Mouse (Mus musculus) large intestine, adult 2 months (tissue): ENCODE data around the gene Bpifb6. TPM values are rescaled to one million over a fixed set of nuclear protein-coding genes. Genes with fewer than 3 reads are reported as not detected.
A peak's percentile ranks its signal among the peaks of the same experiment; 100 is the strongest.

ENCODE experiments used
- DNase-seq: peaks from one replicate; pipeline ENCODE4 v3.0.0-alpha.2; 2012; ENCODE audit warnings: low read depth, low spot score
- WGBS: fragments of 180-500 bp; shearing (Covaris S2); methylation state at CpG from one replicate; pipeline ENCODE4 v1.1.7; 2018; 5-methylcytosine and 5-hydroxymethylcytosine counted together
- polyA plus RNA-seq: library from polyadenylated mRNA; depleted of rRNA; stranded (reverse); fragments of >200 nt; gene quantifications from 2 replicates; pipeline ENCODE4 v1.2.3, GENCODE M21; 2012; rRNA removed

Gene Bpifb6
- polyA plus RNA-seq: not detected in 2 replicates

DNA sequence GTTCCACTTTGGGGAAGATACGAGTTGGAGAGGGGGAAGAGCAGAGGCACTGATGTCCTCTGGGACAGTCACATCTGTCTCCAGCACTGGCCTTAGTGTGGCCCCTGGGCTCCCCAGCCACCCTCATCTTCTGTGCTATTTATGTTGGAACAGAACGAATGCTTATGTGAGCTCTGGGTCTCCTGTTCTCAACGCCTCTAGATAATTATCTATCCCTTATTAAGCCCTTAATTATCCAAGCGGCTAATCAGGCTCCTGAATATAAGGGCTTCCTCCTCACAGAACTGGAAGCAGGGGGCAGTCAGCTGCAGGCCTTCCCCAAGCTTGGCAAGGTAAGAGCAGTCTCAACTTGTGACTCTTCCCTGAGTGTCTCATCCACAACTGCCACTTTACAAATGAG, at the start of gene Bpifb6:
Bpifb6 (plus strand) TSS at position 301 of the 400 bp plus-strand sequence.
- WGBS: 70% methylated on average over 4 of the region's 4 CpGs
- no peak for DNase-seq

DNA sequence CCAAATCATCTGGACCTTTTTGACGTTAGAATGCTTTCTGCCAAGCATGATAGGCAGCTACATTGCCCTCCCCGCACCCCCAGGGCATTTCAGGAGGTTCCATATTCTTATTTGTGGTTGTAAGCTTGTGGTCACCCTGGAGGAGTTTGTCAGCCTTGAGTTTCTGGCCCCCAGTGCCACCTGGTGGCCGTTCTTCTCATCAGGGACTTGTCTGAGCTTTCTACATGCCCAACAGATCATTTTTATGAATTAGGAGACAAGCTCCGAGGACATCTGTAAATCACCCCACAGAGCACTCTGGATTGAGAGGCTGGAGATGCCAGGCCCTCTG, 49.2 kb upstream of the Bpifb6 start:
- DNase-seq: peak; percentile 0
- 41% methylated on average over 4 of the region's 4 CpGs for WGBS

DNA sequence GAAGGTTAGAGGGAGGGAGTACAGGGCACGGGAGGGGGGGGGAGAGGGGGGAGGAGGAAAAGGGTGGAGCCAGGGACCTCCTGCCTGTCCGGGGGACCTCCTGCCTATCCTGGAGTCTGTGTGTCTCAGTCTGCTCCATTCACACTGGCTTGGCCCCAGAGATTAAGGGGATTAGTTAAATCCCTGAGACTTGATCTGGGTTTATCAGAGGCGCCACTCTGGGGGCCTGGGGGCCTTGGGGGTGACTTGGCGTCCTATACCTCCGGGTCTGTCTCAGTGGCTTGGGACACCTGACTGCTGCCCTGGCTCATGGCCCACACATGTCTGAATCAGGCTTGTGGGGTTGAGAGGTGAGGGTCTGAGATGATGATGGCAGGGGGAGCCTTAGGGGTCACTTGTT, 46.6 kb upstream of the Bpifb6 start:
- DNase-seq: no peak
- WGBS: 21% methylated on average over 5 of the region's 5 CpGs

DNA sequence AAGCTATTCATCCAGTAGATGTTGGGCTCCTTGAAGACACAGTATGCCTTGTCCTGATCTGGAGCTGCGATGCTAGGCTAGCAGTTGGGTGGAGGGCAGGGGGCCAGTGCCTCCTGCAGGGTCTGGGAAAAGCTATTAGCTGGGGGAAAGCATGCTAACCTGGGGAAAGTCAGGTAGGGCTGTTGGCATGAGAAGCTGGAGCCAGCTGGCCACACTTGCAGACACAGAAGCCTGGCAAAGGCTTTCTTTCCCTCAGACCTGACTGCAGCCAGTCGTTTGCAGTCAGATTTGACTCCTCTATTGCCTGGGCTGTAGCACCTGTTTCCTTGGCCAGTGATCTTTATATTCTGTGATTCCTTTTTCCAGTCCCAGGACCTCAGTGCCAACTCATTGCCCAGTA, 40.6 kb upstream of the Bpifb6 start:
- DNase-seq: no peak
- WGBS: 78% methylated on average over 2 of the region's 2 CpGs

DNA sequence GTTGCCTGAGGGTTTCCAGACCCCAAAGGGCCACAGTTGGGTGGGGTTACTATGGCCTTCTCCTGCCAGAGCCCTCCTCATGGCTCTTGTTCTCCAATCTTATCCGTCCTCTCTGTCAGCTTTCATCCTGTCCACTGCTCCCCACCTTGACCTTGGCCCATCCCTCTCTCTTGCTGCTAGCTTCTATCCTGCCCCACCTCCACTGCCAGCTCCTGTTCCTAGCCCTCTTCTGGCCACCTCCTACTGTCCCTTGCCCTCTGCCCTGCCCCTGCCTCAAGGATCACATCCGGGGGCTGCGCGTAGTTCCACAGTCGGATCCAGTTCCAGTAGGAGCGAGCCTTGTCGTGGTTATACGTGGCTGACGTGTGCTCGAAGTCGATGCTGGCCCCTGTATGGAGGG, 39.9 kb upstream of the Bpifb6 start:
- 86% methylated on average over 11 of the region's 11 CpGs for WGBS
- no peak for DNase-seq

DNA sequence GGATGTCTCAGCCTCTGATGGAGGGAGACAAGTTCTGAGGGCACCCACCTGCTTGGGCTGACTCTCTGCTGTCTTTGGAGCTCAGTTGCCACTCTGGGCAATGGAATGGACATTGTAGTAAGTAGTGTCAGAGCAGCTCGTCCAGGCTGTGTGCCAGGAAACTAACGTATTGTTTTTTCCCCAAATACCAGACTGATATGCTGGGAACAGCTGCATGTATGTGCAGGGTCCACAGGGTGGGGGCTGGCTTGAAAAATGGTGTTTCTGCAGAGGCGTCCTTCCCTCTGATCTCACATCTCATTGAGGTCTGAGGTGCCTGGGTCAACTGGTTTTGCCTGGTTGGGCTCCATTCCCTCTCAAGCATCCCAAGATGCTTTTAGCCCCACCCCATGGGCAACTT, 39.5 kb upstream of the Bpifb6 start:
- 53% methylated on average over 3 of the region's 3 CpGs for WGBS
- DNase-seq: no peak

DNA sequence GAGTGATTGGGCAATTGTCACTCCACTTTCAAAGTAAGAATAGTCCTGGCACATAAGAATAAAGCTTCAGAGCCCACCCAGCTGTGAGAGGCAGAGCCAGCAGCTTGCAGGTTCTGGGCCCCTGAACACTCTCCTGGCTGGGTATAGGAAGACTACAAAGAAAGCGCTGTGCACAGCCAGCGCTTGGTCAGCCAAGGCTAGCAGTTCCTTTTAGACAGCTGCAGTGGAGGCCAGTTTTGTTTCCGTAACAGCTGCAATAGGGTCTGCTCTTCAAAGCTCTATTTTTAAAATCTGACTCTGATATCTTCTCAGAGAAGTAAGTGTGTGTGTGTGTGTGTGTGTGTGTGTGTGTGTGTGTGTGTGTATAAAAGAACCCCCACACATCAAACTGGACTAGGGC, 38.2 kb upstream of the Bpifb6 start:
- 83% methylated on average over 3 of the region's 3 CpGs for WGBS
- DNase-seq: no peak

DNA sequence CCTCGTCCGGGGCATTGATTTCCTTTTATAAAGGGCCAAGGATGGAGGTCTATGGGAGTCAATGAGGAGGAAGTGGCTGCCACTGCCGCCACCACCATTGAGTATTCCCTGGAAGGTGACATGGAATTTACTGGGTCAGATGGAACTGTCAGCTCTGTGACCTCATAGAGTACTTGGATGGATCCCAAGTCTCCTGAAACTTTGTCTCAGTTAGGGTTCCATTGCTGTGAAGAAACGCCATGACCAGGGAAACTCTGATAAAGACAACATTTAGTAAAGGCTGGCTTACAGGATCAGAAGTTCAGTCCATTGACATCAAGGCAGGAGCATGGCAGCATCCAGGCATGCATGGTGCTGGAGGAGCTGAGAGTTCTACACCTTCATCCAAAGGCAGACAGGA, 29.2 kb upstream of the Bpifb6 start, which contains the start of gene Sun5:
Sun5 (minus strand) TSS at position 101 of the 400 bp plus-strand sequence.
- no peak for DNase-seq
- WGBS: 88% methylated on average over 4 of the region's 4 CpGs

DNA sequence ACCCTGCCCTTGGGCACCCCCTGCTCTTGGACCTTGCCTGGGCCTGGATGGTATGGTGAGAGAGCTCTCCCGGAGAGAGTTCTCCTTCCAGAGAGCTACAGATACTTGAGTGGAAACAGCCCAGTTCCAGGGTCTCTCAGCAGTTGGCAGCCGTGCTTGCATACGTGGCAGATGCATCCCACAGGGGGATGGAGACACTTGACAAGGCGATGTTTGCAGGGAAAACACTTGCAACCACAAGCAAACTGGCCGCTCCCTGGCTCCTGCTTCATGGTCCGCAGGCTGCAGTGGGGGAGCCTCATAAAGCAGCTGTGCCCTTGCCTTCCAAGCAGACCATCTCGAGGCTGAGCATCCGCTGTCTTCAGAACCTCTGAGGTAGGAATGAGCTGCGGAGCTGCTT, 25.4 kb upstream of the Bpifb6 start, which contains the start of gene Bpifb2:
Bpifb2 (plus strand) TSS at position 301 of the 400 bp plus-strand sequence.
- DNase-seq: no peak
- 57% methylated on average over 9 of the region's 9 CpGs for WGBS

DNA sequence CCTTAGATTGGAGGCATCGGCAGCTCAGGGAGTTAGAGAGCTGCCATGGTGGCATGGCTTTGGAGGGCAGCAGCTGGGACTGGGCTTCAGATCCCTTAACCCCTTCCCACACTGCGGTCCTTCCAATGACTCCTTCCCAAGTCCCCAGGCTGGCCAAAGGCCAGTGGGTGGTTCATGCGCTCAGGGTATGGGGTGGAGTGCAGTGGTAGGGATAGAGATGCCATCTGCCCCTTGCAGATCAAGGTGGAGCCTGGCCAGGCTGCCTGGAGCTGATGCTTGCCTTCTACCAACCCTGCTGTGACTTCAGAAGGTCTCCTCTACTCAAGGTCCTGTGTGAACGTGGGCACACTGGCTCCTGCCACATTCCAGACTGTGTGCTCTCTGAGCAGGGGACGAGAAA, 1.1 kb upstream of the Bpifb6 start:
- 75% methylated on average over 5 of the region's 5 CpGs for WGBS
- no peak for DNase-seq

DNA sequence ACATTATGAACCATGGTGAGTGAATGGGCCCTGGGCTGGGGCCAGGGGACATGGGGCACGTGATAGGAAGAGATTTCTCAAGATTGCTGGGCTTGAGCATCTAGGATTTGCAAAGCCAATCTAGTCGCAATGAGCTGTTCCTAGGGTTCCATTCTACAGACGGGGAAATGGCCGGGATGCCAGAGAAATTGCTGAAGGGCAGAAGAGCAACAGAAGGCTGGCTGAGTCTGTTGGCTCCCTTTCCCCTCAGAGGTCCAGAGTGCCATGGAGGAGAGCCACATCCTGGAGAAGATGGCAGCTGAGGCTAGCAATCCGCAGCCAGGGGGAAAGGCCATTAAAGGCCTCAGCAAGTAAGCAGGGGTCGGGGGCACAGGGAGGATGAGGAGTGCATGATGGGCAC, 2.5 kb downstream of the Bpifb6 start:
- 70% methylated on average over 6 of the region's 6 CpGs for WGBS
- no peak for DNase-seq

DNA sequence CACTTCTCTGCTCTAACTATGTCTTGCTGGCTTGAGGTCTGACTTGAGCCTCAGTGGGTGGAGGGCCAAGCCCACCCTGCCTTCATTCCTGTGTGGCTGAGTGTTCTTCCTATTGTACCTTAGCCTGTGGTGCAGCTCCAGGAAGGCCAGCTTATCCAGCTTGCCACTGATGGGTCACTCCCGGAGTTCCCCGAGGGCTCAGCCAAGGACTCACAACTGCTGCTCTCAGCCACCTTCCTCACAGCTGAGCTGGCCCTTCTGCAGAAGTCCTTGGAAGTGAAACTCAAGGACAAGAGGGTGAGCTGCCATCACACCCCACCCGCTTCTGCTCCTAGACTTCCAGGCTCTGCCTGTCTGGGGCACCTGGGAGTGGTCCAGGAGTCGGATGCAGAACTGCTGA, 6.4 kb downstream of the Bpifb6 start:
- WGBS: 67% methylated on average over 4 of the region's 4 CpGs
- no peak for DNase-seq

DNA sequence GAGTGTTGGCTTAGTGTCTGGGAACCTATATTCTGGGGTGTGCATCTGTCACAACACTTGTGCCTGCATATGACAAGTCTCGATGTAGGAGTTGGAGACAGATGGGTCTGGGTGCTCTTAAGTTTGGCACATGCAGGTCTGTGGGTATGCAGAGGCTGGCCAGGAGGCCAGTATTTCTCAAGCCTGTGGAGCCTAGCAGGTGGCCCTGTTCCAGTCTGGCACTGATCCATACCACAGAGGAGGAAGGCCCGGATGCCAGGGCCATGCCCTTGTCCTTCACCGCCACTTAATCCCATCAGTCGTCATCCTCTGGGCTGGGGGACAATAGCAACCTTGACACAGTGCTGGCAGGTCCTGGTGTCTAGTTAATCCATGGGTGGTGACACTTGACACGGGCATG, 14.0 kb downstream of the Bpifb6 start:
- 56% methylated on average over 5 of the region's 5 CpGs for WGBS
- DNase-seq: no peak

DNA sequence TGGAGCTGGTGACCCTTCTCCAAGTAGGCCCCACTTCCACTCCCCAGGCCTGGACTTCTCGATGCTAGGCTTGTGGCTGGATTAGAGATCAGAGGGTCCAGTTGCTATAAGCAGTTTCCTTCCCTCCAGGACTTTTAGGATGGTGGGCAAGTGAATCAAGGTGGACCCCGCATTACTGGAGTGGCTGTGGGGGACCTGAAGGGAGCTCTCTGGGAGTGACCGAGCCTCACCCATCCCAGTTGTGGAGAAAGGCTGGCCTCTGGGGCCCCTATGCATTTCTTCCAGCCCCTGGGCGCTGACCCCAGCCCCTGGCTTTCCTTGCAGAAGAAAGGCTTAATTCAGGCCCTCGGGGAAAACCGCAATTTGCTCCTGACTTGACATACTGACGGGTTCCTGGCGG, 17.7 kb downstream of the Bpifb6 start, which contains the start of gene Bpifb3:
Bpifb3 (plus strand) TSS at position 301 of the 400 bp plus-strand sequence.
- no peak for DNase-seq
- 70% methylated on average over 8 of the region's 8 CpGs for WGBS

DNA sequence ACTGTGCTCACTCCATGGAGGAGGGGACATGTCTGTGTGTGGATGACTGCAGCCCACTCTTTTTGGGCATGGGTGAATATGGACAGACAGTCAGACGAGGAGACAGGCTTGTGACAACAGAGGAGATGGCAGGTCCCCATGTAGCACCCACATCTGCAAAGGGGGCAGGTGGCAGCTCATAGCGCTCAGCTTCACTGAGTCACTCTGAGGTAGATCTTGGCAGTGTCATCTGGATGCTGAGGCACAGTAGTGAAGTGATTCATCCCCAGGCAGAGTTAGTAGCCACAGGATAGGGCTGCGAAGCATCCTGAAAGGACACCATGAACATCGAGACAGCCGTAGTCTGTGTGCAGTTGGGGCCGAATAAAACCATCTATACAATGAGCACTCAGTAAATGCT, 21.1 kb downstream of the Bpifb6 start:
- DNase-seq: no peak
- 83% methylated on average over 6 of the region's 6 CpGs for WGBS

DNA sequence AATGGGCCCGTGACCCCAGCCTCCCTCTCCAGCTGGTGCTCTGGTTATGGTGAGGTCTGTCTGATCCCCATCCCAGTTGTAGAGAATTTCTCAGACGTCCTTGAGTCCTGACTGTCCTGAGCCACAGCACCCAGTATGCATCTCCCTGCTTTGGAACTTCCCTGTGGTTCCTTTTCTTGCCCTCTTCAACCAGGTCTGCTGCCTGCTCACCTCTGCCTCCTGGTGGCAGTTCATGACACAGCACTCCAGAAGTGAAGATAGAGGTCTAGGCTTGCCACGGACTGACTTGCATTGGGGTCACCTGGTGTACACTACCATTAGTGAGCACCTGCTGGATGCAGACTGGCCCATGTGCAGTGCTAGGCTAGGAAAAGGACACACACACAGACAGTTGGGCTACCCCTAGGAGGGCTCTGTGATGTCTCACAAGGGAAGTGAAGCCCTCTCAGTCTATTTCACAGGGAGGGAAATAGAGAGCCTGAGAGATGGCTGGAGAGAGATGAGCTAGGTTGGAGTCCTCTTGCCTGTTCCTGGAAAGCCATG, 29.8 kb downstream of the Bpifb6 start:
- no peak for DNase-seq
- 44% methylated on average over 3 of the region's 3 CpGs for WGBS

DNA sequence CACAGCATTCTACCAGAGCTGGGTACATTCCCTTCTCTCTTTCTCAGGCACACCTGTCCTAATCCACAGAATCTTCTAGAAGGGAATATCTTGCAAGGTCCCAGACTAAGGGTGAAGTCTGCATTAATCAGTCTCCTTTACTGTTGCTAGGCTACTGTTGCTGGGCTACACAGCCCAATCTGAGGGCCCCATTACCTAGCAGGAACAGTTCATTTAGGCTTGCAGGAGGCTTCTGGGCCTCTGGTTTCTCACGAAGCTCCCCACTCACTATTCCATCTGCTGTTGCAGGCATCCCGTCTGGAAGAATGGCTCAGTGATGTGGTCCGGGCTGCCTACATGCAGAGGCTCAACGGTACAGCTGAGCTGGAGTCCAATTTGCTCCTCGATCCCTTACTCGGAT, 30.9 kb downstream of the Bpifb6 start:
- WGBS: 81% methylated on average over 6 of the region's 6 CpGs
- no peak for DNase-seq

DNA sequence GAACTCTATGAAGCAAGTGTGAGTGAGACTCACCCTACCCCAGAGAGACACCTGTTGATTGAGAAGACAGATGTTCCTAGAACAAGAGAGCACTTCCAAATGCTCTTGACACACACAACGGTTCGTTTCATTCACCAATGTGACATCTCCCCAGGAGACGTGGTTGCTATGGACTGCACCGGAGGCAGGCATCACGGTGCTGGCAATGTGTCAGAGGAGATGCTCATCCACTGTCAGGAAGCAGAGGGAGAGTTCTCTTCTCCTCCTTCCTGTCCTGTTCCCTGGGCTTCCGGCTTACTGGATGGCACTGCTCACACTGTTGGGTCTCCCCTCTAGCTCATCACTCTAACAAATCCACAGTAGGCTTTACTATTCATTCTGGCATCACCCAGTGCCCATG, 33.1 kb downstream of the Bpifb6 start:
- no peak for DNase-seq
- WGBS: 77% methylated on average over 6 of the region's 6 CpGs

DNA sequence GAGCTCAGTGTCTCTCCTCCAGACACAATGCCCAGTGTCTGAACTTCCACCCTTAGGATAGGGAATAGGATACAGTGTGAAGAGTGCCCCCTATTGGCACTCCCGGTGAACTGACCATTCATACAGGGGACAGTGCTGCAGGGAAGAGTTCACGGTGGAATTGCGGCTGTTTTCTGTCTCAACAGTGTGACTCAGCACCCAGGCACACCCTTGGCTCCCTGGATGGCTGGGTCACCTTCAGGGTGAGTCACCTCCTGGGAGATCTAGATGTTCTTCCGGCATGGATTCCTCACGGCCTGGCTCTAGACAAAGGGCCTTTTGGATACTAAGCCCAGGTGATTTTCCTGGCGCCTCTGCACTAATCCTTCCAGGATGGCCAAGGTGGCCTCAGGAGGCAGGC, 35.2 kb downstream of the Bpifb6 start:
- DNase-seq: no peak
- WGBS: 78% methylated on average over 6 of the region's 6 CpGs

DNA sequence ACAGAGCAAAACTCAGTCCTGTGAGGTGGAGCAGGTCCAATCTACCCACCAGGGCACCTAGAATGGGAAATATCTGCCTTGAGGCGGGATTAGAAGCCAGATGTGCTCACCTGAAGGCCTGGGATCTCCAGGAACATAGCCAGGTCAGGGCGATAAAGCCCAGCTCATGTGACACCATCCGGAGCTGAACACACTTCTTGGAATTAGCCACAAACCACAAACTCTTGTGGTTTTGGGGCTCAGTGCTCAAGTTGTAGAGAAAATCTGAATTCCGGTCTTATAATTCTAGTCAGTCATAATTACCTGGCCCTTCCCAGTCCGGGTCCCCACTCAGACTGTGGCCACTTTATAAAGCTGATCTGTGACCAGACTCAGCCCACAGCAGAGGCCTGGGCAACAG, 37.7 kb downstream of the Bpifb6 start, which contains the start of gene Bpifb4:
Bpifb4 (plus strand) TSS at position 370 of the 400 bp plus-strand sequence.
- no peak for DNase-seq
- WGBS: 73% methylated on average over 5 of the region's 5 CpGs

DNA sequence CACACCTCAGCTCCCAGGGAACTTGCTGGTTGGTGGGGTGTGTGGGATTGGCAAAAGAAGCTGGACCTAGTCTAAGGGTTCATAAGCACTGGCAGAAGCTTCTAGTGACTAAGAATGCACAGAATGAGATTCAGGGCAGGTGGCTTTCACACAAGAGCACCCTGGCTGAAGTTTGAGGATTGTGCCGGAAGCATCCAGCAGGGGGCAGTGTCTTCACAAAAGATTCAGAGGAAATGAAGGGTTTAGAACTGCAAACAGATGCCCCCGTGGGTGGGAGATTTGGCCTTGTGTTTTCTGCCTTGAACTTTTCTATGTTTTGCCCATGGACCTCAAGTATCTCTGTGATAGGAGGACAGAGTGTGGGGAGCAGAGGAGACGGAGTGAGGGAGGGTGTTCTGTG, 43.3 kb downstream of the Bpifb6 start:
- WGBS: 27% methylated on average over 3 of the region's 3 CpGs

DNA sequence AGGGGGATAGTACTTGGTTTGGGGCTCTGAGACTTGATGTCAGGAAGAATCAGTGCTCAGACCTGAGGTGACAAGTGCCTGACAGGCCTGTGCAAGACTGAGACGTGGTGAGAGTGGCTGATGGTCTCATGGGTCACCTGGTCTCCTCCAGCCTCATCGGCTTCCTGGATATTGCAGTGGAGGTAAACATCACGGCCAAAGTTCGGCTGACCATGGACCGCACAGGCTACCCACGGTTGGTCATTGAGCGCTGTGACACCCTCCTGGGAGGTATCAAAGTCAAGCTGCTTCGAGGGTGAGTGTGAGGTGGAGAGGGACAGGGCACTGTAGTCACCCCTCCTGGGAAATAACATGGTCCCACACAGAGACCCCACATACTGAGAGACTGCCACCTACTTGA, 44.4 kb downstream of the Bpifb6 start:
- no peak for DNase-seq
- 68% methylated on average over 8 of the region's 8 CpGs for WGBS

More for the DNA sequence above, 43.3 kb downstream of the Bpifb6 start:
- no peak for DNase-seq
